Mouse (Mus musculus) MEL (cell line): ENCODE data around the gene Prox2. TPM values are rescaled to one million over a fixed set of nuclear protein-coding genes. Genes with fewer than 3 reads are reported as not detected.

Experiments
- DNase-seq: peaks from one replicate; pipeline ENCODE4 v3.0.0; 2011; ENCODE audit warnings: low read depth, low spot score
- H3K27ac ChIP-seq: 2 replicates; pipeline ENCODE4 v1.5.1; 2012; ENCODE audit warnings: low read depth, mild to moderate bottlenecking, control low read depth, low read length, moderate library complexity; ENCODE audit not compliant: control insufficient read depth
- H3K27me3 ChIP-seq, 2 experiments: fragments of 150-350 bp in 1 of 2; sonication (generic) in 1 of 2; 2 replicates each; pipeline ENCODE4 v1.6.1; 2012; ENCODE audit warnings: low read length in 2 of 2, mild to moderate bottlenecking in 2 of 2, improper control_type of control experiment in 1 of 2, moderate library complexity in 1 of 2; ENCODE audit not compliant: insufficient read depth in 2 of 2, control insufficient read depth in 1 of 2
- H3K36me3 ChIP-seq, 2 experiments: 2 replicates each; pipeline ENCODE4 v1.6.1; 2012 to 2014; ENCODE audit warnings: low read length in 2 of 2, improper control_type of control experiment in 1 of 2, inconsistent platforms in 1 of 2, mild to moderate bottlenecking in 1 of 2; ENCODE audit not compliant: insufficient read depth in 2 of 2, control insufficient read depth in 1 of 2
- H3K4me1 ChIP-seq, 2 experiments: fragments of 150-350 bp in 1 of 2; sonication (generic) in 1 of 2; 2 replicates each; pipeline ENCODE4 v1.6.1; 2012; ENCODE audit warnings: low read length in 2 of 2, improper control_type of control experiment in 1 of 2, mild to moderate bottlenecking in 1 of 2; ENCODE audit not compliant: insufficient read depth in 2 of 2, control insufficient read depth in 1 of 2
- H3K4me3 ChIP-seq, 2 experiments: fragments of 150-350 bp in 1 of 2; sonication (generic) in 1 of 2; 2 replicates each; pipeline ENCODE4 v1.5.1; 2012; ENCODE audit warnings: low read depth in 2 of 2, low read length in 2 of 2, mild to moderate bottlenecking in 2 of 2, moderate library complexity in 2 of 2, control low read depth in 1 of 2, improper control_type of control experiment in 1 of 2; ENCODE audit not compliant: control insufficient read depth in 1 of 2, insufficient read depth in 1 of 2
- H3K79me2 ChIP-seq: 2 replicates; pipeline ENCODE4 v1.6.1; 2012; ENCODE audit warnings: mild to moderate bottlenecking, low read length, moderate library complexity; ENCODE audit not compliant: control insufficient read depth, poor library complexity, insufficient read depth
- H3K9ac ChIP-seq: 2 replicates; pipeline ENCODE4 v1.6.1; 2012; ENCODE audit warnings: low read depth, mild to moderate bottlenecking, control low read depth, low read length, moderate library complexity; ENCODE audit not compliant: control insufficient read depth, poor library complexity, severe bottlenecking
- H3K9me3 ChIP-seq: fragments of 150-350 bp; sonication (generic); replicated peaks from 2 replicates; pipeline ENCODE4 v1.6.1; 2012; ENCODE audit warnings: mild to moderate bottlenecking, low read length, improper control_type of control experiment, moderate library complexity; ENCODE audit not compliant: insufficient read depth
- CHD2 ChIP-seq: IDR thresholded peaks from 2 replicates; pipeline ENCODE4 v1.6.1; 2011; ENCODE audit warnings: low read length, improper control_type of control experiment
- CTCF ChIP-seq, 3 experiments: IDR thresholded peaks in 2 of 3; conservative IDR thresholded peaks in 1 of 3; 2 replicates each; pipeline ENCODE4 v1.5.1; 2011 to 2012; ENCODE audit warnings: low read length in 3 of 3, low read depth in 2 of 3, mild to moderate bottlenecking in 2 of 3, improper control_type of control experiment in 1 of 3, inconsistent platforms in 1 of 3, mixed read lengths in 1 of 3, moderate library complexity in 1 of 3; ENCODE audit not compliant: control insufficient read depth in 1 of 3, insufficient read depth in 1 of 3, poor library complexity in 1 of 3, severe bottlenecking in 1 of 3
- E2F4 ChIP-seq: IDR thresholded peaks from 2 replicates; pipeline ENCODE4 v1.6.1; 2011; ENCODE audit warnings: low read depth, low read length, improper control_type of control experiment, borderline replicate concordance
- ELF1 ChIP-seq: IDR thresholded peaks from 2 replicates; pipeline ENCODE4 v1.6.1; 2014; ENCODE audit warnings: low read depth, mild to moderate bottlenecking, inconsistent platforms, low read length, improper control_type of control experiment, moderate library complexity
- EP300 ChIP-seq, 2 experiments: IDR thresholded peaks; 2 replicates each; pipeline ENCODE4 v1.6.1; 2011; ENCODE audit warnings: improper control_type of control experiment in 2 of 2, low read length in 2 of 2, low read depth in 1 of 2, mild to moderate bottlenecking in 1 of 2
- ETS1 ChIP-seq: IDR thresholded peaks from 2 replicates; pipeline ENCODE4 v1.6.1; 2012; ENCODE audit warnings: low read depth, mild to moderate bottlenecking, inconsistent platforms, low read length, improper control_type of control experiment, moderate library complexity
- GATA1 ChIP-seq: IDR thresholded peaks from 2 replicates; pipeline ENCODE4 v1.6.1; 2011; ENCODE audit warnings: low read depth, low read length, improper control_type of control experiment
- HCFC1 ChIP-seq: IDR thresholded peaks from 2 replicates; pipeline ENCODE4 v1.6.1; 2012; ENCODE audit warnings: low read depth, mild to moderate bottlenecking, inconsistent platforms, low read length, improper control_type of control experiment, moderate library complexity
- KAT2A ChIP-seq: conservative IDR thresholded peaks from 2 replicates; pipeline ENCODE4 v1.6.1; 2012; ENCODE audit warnings: low read depth, low read length, improper control_type of control experiment, inconsistent platforms
- MEF2A ChIP-seq: IDR thresholded peaks from 2 replicates; pipeline ENCODE4 v1.6.1; 2014; ENCODE audit warnings: low read depth, mild to moderate bottlenecking, inconsistent platforms, low read length, improper control_type of control experiment; ENCODE audit not compliant: poor library complexity, insufficient replicate concordance, severe bottlenecking; ENCODE audit errors: extremely low read depth
- POLR2AphosphoS5 ChIP-seq: IDR thresholded peaks from 2 replicates; pipeline ENCODE4 v1.6.1; 2012; ENCODE audit warnings: low read depth, borderline replicate concordance, mild to moderate bottlenecking, inconsistent platforms, low read length, moderate library complexity, mixed read lengths
- RAD21 ChIP-seq: IDR thresholded peaks from 2 replicates; pipeline ENCODE4 v1.6.1; 2011; ENCODE audit warnings: mild to moderate bottlenecking, low read depth, low read length, improper control_type of control experiment
- SIN3A ChIP-seq: IDR thresholded peaks from 2 replicates; pipeline ENCODE4 v1.6.1; 2012; ENCODE audit warnings: low read length, improper control_type of control experiment, inconsistent platforms
- TCF12 ChIP-seq: IDR thresholded peaks from 2 replicates; pipeline ENCODE4 v1.6.1; 2014; ENCODE audit warnings: low read depth, mild to moderate bottlenecking, inconsistent platforms, low read length, improper control_type of control experiment, moderate library complexity
- UBTF ChIP-seq: IDR thresholded peaks from 2 replicates; pipeline ENCODE4 v1.6.1; 2012; ENCODE audit warnings: low read depth, mild to moderate bottlenecking, inconsistent platforms, low read length, improper control_type of control experiment, moderate library complexity, borderline replicate concordance; ENCODE audit not compliant: insufficient read depth
- USF1 ChIP-seq: IDR thresholded peaks from 2 replicates; pipeline ENCODE4 v1.6.1; 2014; ENCODE audit warnings: low read depth, mild to moderate bottlenecking, inconsistent platforms, low read length, improper control_type of control experiment, moderate library complexity
- ZC3H11A ChIP-seq: IDR thresholded peaks from 2 replicates; pipeline ENCODE4 v1.6.1; 2012; ENCODE audit warnings: low read depth, mild to moderate bottlenecking, inconsistent platforms, low read length, improper control_type of control experiment
- ZNF384 ChIP-seq: IDR thresholded peaks from 2 replicates; pipeline ENCODE4 v1.6.1; 2012; ENCODE audit warnings: low read depth, mild to moderate bottlenecking, inconsistent platforms, low read length, improper control_type of control experiment
- polyA plus RNA-seq, 2 experiments: library from polyadenylated mRNA; stranded (reverse) in 1 of 2; unstranded in 1 of 2; fragments of >175 nt in 1 of 2; fragments of >200 nt in 1 of 2; gene quantifications; 2 replicates each; pipeline versions ENCODE4 v1.2.1 to v1.2.4; 2012; ENCODE audit warnings: low replicate concordance in 2 of 2, low read depth in 1 of 2; ENCODE audit not compliant: insufficient read length in 2 of 2, insufficient read depth in 1 of 2, missing spikeins in 1 of 2
- total RNA-seq: library from RNA; depleted of rRNA; stranded (reverse); fragments of 300-350 nt; gene quantifications from 2 replicates; pipeline ENCODE4 v1.2.3, GENCODE M21; 2012

The Prox2 gene
- total and polyA plus RNA-seq, 3 experiments: 3.1 to 3.6 TPM; not detected in 1

DNA sequence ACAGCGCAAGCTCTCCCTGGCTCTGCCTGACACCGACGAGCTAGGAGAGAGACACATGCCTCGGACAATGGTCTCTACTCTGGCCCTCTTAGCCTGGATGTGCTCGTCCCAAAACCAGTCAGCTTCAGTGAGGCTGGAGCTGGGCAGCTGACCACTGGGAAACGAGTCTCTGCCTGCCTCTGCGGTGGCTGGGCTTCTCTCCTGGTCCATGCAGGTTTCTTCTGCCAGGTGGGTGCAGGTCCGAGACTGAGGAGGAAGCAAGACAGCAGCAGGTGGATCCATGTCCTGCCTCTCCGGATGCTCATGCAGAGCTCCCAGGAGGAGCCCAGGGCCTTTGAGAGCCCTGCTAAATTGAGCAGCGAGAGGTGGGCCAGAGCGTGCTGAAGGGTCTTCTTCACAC lies 15.4 kb downstream of the Prox2 start:
- Histone ChIP-seq H3K36me3 (peaks cover 0 to 7% of the 10 kb centered on the region in 2 experiments; a peak in 2 of 4 replicates), H3K4me3 (no peak overlapping the region)
- TF ChIP-seq USF1 (no peak), ETS1 (no peak), E2F4 (no peak), TCF12 (no peak), ZNF384 (no peak), ELF1 (no peak), MEF2A (no peak)
- TF ChIP-seq, all 39 proteins: peak for 0
- Histone ChIP-seq H3K4me1 (peaks cover 2 to 18% of the 10 kb centered on the region in 2 experiments), H3K9ac (no peak overlapping the region), H3K9me3 (no peaks in the 10 kb centered on the region), H3K27me3 (no peaks in the 10 kb centered on the region), H3K27ac (no peak overlapping the region), H3K79me2 (no peaks in the 10 kb centered on the region)
- no peak for DNase-seq

GRCm38 (mm10) chr12:85094706-85095105 lies 15.9 kb downstream of the Prox2 start:
- DNase-seq: no peak
- no peak overlapping the region for H3K9ac ChIP-seq
- H3K27me3 ChIP-seq: no peaks in the 10 kb centered on the region
- no peaks in the 10 kb centered on the region for H3K79me2 ChIP-seq
- no peaks in the 10 kb centered on the region for H3K9me3 ChIP-seq
- no peak overlapping the region for H3K4me3 ChIP-seq
- no peak overlapping the region for H3K27ac ChIP-seq
- peaks cover 2 to 18% of the 10 kb centered on the region in 2 experiments for H3K4me1 ChIP-seq
- peaks cover 0 to 7% of the 10 kb centered on the region in 2 experiments; a peak in 2 of 4 replicates for H3K36me3 ChIP-seq
- TF ChIP-seq CHD2: no peak
- TF ChIP-seq ZC3H11A: no peak
- TF ChIP-seq ETS1: no peak
- TF ChIP-seq CTCF (IDR thresholded peaks at IDR 0.05 in 2 of 3, conservative IDR thresholded peaks at IDR 0.05 in 1 of 3; ENCODE audit: control insufficient read depth in 1 of 3, insufficient read depth in 1 of 3, low read depth in 2 of 3, low read length in 3 of 3, poor library complexity in 1 of 3, severe bottlenecking in 1 of 3): no peak
- no peak for TF ChIP-seq POLR2AphosphoS5
- no peak for TF ChIP-seq SIN3A
- TF ChIP-seq RAD21: no peak
- TF ChIP-seq UBTF: no peak
- no peak for TF ChIP-seq HCFC1
- no peak for TF ChIP-seq GATA1
- no peak for TF ChIP-seq KAT2A
- no peak for TF ChIP-seq EP300 (IDR thresholded peaks at IDR 0.05; ENCODE audit: low read depth in 1 of 2, low read length in 2 of 2)
- TF ChIP-seq, all 39 proteins: peak for 0
